In genomic region chr4:129821087-129821616, GRCm38 (mm10) we compare ENCODE assay signal across 8 mouse cellular contexts. TPM values are rescaled to one million over a fixed set of nuclear protein-coding genes. Genes with fewer than 3 reads are reported as not detected.
DNase-seq lines count a peak whose midpoint lies in the region; ATAC-seq lines count a peak whose summit lies in the region.

No protein-coding gene starts in this region.

- ATAC-seq in heart, embryonic 11.5 days (replicated peaks; ENCODE audit: insufficient number of reproducible peaks, low FRiP score, low TSS enrichment) = no peak
- no peak for ATAC-seq in midbrain, embryonic 15.5 days (replicated peaks)

- no peaks in the 10 kb centered on the region for H3K36me3 ChIP-seq in heart, embryonic 11.5 days (ENCODE audit: control insufficient read depth, insufficient read depth, low read length)
- H3K36me3 ChIP-seq in midbrain, embryonic 15.5 days (replicated peaks) = no peaks in the 10 kb centered on the region

- no peaks in the 10 kb centered on the region for H3K9me3 ChIP-seq in heart, embryonic 11.5 days (replicated peaks; ENCODE audit: control insufficient read depth, low read length)
- no peaks in the 10 kb centered on the region for H3K9me3 ChIP-seq in midbrain, embryonic 15.5 days

- peak overlapping the region; percentile 68 for H3K4me2 ChIP-seq in heart, embryonic 11.5 days
- H3K4me2 ChIP-seq in midbrain, embryonic 15.5 days = peak overlapping the region; percentile 61

- no peaks in the 10 kb centered on the region for H3K27me3 ChIP-seq in heart, embryonic 11.5 days (ENCODE audit: control insufficient read depth, insufficient read depth, low read length)
- H3K27me3 ChIP-seq in midbrain, embryonic 15.5 days (replicated peaks) = no peaks in the 10 kb centered on the region

- intact Hi-C loops in gastrocnemius, postnatal 14 days (cut with DNase I; ENCODE audit: low total_unique reads) = no loop called here

- peak overlapping the region; percentile 96 for H3K27ac ChIP-seq in heart, embryonic 11.5 days (ENCODE audit: low read depth, low read length)
- peak overlapping the region; percentile 94 for H3K27ac ChIP-seq in midbrain, embryonic 15.5 days

- H3K4me1 ChIP-seq in heart, embryonic 11.5 days (ENCODE audit: control insufficient read depth, insufficient read depth, low read length) = peaks cover 49% of the 10 kb centered on the region
- H3K4me1 ChIP-seq in midbrain, embryonic 15.5 days = peaks cover 34% of the 10 kb centered on the region

- H3K4me3 ChIP-seq in heart, embryonic 11.5 days (ENCODE audit: low read depth, low read length) = peak overlapping the region; percentile 91
- peak overlapping the region; percentile 99 for H3K4me3 ChIP-seq in midbrain, embryonic 15.5 days

- 1% methylated on average over 16 of the region's 16 CpGs for WGBS in heart, embryonic 11.5 days (ENCODE audit: insufficient replicate concordance)
- 1% methylated on average over 16 of the region's 16 CpGs for WGBS in midbrain, embryonic 15.5 days

- DNase-seq in heart, adult 9 months (ENCODE audit: low spot score in 2 of 2) = no peak
- peak; percentile 78 for DNase-seq in CD4-positive helper T cell, adult 2 months (ENCODE audit: low read depth, low spot score)
- DNase-seq in embryo, embryonic 11 days = peak; percentile 21
- peak; percentile 88 for DNase-seq in induced T-regulatory cell, adult 2 months (ENCODE audit: low read depth)
- no peak for DNase-seq in cerebellum, postnatal 10 days
- no peak for DNase-seq in gastrocnemius, postnatal 14 days

- peak overlapping the region; percentile 89 for H3K9ac ChIP-seq in heart, embryonic 11.5 days (ENCODE audit: low read depth, low read length)
- H3K9ac ChIP-seq in midbrain, embryonic 15.5 days = peak overlapping the region; percentile 94

RNA-seq across cellular contexts. Expression of gene Ptp4a2, which starts 10.1 kb away (rescaled TPM):
- polyA plus RNA-seq in heart, embryonic 11.5 days (2014; fragmentation: Nextera tagmentation; extraction: Ambion mirVana) = 329 and 345 TPM in 2 replicates
- 220 and 223 TPM in 2 replicates for polyA plus RNA-seq in midbrain, embryonic 15.5 days (2015; fragmentation: Nextera tagmentation; extraction: Ambion mirVana)
- total RNA-seq in gastrocnemius, postnatal 14 days (2021) = 100 to 1,000 TPM; 515 to 580 TPM

Comparison
In these comparisons a context has a peak if more than half of its experiments do, and no peak if none do; other contexts are left out.
1. DNase-seq: peak in CD4-positive helper T cell, adult 2 months (single experiment), embryo, embryonic 11 days (single experiment) and induced T-regulatory cell, adult 2 months (single experiment); none in heart, adult 9 months (0 of 2), cerebellum, postnatal 10 days (0 of 2) and gastrocnemius, postnatal 14 days (single experiment).